Mouse (Mus musculus): ENCODE data around the gene Dcst1. TPM values are rescaled to one million over a fixed set of nuclear protein-coding genes. Genes with fewer than 3 reads are reported as not detected.
A peak's percentile ranks its signal among the peaks of the same experiment; 100 is the strongest.

Gene Dcst1
- polyA plus RNA-seq, 1 experiment from 2014 or later = 0.11 TPM

DNA sequence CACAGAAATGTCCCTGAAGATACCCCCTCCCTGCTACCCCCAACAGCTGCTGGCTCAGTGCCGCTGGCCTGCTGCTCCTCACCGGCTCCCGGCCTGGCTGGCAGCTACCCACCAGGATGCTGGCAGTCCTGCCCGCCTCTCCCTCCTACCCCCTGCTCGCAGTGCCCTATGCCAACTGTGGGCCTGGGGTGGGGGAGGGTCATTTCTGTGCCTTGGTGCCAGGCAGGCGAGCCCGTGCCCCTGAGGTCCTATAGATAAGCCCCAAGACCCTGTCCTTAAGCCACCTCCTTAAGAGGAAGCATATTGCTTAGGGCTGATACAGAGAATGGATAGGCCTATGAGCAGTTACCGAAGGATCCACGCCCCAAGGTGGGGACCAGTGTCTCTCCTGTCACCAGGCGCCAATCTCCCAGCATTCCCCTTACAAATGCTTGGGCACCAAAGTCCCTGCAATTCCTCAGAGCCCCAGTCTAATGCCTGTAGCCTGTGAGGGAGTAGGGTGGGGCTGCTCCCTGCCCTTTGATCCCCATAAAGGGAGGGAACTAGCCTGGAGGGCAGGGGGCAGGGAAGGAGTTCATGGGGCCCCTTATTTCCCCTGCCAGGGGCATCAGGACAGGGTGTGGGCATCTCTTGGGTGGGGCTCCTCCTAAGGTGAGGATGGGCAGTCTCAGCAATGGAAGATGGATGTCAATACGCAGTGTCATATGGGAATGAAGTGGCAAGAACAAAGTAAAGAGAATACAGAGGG, 23.3 kb upstream of the Dcst1 start:
- H3K9me3 ChIP-seq (ENCODE audit: low read depth, low read length) = no peaks in the 10 kb centered on the region
- DNase-seq (no peak), ATAC-seq (ENCODE audit: insufficient read depth) (no peak)
- no peak overlapping the region for H3K27ac ChIP-seq (ENCODE audit: low read depth)
- no peak overlapping the region for H3K4me3 ChIP-seq (ENCODE audit: low read depth, low read length)
- WGBS = 80% methylated on average over 11 of the region's 11 CpGs
- H3K4me2 ChIP-seq = no peak overlapping the region
- peaks cover 8% of the 10 kb centered on the region for H3K4me1 ChIP-seq (ENCODE audit: insufficient read depth)
- H3K36me3 ChIP-seq (ENCODE audit: insufficient read depth) = no peaks in the 10 kb centered on the region
- TF ChIP-seq CTCF (IDR thresholded peaks at IDR 0.05; ENCODE audit: low read depth) = no peak
- H3K9ac ChIP-seq = no peak overlapping the region
- no peaks in the 10 kb centered on the region; the same call in 1 of the 2 replicates for H3K27me3 ChIP-seq (ENCODE audit: insufficient read depth, low read length)

DNA sequence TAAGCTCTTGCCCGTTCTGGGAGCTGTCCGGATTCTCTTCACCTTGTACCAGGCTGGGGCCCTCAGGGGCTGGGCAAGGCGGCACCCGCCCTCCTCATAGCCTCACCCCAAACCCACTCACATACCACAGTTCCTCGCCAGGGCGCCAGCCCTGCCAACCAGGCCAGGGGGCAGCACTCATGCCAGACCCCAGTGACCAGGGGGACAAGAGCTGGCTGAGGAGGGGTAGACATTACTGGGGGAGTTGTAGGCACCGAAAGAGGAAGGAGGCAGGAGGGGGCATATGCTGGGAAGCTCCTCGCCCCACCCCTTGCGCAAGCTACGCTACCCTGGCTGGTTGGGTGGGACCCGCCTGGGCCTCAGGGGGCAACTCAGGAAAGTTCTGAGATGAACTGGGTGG, 22.6 kb upstream of the Dcst1 start:
- peaks cover 8% of the 10 kb centered on the region for H3K4me1 ChIP-seq (ENCODE audit: insufficient read depth)
- no peak overlapping the region for H3K4me3 ChIP-seq (ENCODE audit: low read depth, low read length)
- DNase-seq = no peak
- 0 out of 2 replicates have a peak, but pooled peaks have one; percentile 4 for TF ChIP-seq CTCF (IDR thresholded peaks at IDR 0.05; ENCODE audit: low read depth)
- H3K27ac ChIP-seq (ENCODE audit: low read depth) = no peak overlapping the region
- no peaks in the 10 kb centered on the region; the same call in 1 of the 2 replicates for H3K27me3 ChIP-seq (ENCODE audit: insufficient read depth, low read length)
- no peaks in the 10 kb centered on the region for H3K9me3 ChIP-seq (ENCODE audit: low read depth, low read length)
- no peak for ATAC-seq (ENCODE audit: insufficient read depth)
- 72% methylated on average over 11 of the region's 11 CpGs for WGBS
- no peak overlapping the region for H3K9ac ChIP-seq
- no peak overlapping the region for H3K4me2 ChIP-seq
- no peaks in the 10 kb centered on the region for H3K36me3 ChIP-seq (ENCODE audit: insufficient read depth)

DNA sequence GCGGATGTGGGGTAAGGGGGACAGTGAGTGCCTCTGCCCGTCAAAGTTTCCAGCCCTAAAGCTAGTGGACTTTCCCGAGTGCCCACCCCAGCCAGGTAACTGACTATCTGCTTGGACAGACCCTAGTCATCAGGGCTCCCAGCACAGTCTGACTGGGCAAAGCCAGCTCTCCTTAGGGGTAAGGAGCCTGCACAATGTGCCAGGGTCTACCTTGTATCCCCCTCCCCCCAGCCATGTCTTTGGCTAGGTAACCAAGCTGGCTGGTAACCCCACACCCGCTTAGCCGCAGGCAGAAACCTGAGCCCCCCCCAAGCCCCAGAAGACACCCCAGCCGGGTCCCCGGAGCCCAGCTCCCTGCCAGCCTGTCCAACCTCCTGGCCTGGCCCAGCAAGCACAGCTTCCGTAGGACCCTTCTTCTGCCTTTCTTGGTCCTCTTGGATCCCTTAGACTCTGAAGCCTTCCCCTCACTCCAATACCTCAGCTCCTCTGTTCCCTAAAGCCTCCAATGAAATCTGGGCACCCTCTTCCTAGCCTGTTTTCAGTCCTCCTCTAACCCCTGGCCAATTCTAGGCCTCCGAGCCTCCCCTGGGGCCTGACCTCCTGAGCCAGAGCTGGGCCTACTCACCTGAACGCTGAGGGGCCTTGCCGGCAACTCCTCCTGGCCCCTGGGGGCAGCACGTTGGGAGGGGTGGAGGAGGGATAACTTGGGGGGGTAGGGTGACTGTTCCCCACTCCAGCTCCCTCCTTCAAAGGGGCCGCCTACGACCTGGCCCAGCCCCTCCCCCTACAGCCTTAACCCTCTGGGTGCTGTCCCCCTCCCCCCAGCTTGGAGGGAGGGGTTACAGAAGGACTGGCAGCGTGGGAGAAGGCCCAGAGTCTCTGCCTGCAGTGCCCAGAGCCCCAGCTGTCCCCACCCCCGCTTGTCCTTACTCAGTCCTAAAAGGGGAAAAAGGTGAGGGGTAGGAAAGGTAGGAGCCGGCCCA, 21.7 kb upstream of the Dcst1 start:
- Histone ChIP-seq H3K27ac (ENCODE audit: low read depth) (no peak overlapping the region), H3K4me2 (peak overlapping the region; percentile 13; the same call in 1 of the 2 replicates), H3K4me1 (ENCODE audit: insufficient read depth) (peaks cover 3% of the 10 kb centered on the region; the same call in 1 of the 2 replicates), H3K9ac (no peak overlapping the region; the same call in 1 of the 2 replicates), H3K27me3 (ENCODE audit: insufficient read depth, low read length) (no peaks in the 10 kb centered on the region), H3K4me3 (ENCODE audit: low read depth, low read length) (no peak overlapping the region), H3K9me3 (ENCODE audit: low read depth, low read length) (no peaks in the 10 kb centered on the region), H3K36me3 (ENCODE audit: insufficient read depth) (no peaks in the 10 kb centered on the region)
- DNase-seq = no peak
- ATAC-seq (ENCODE audit: insufficient read depth) = no peak
- TF ChIP-seq CTCF (IDR thresholded peaks at IDR 0.05; ENCODE audit: low read depth) = no peak
- 55% methylated on average over 17 of the region's 17 CpGs for WGBS

DNA sequence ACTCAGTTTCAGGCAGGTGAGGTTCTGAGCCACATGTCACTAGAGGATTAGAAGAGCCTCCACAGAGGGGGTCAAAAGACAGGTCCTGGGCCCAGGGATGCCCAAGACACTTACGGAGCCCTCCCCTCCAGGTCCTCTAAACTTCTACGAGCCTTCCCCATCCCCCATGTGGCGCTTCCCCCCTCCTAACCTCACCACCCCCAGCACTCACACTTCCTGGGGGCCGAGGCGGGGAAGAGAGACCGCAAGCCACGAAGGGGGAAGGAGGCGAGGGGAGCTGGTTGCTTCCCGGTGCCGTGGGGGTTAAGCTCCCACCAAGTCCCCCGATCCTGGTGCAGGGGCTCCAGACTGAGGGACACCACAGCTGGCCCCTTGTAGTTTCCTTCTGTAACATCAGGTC, 20.4 kb upstream of the Dcst1 start:
- peak overlapping the region; percentile 25; the same call in 1 of the 2 replicates for H3K4me2 ChIP-seq
- no peaks in the 10 kb centered on the region for H3K9me3 ChIP-seq (ENCODE audit: low read depth, low read length)
- no peak for TF ChIP-seq CTCF (IDR thresholded peaks at IDR 0.05; ENCODE audit: low read depth)
- no peak overlapping the region for H3K27ac ChIP-seq (ENCODE audit: low read depth)
- H3K9ac ChIP-seq = no peak overlapping the region
- ATAC-seq (ENCODE audit: insufficient read depth) (no peak), DNase-seq (no peak)
- H3K4me1 ChIP-seq (ENCODE audit: insufficient read depth) = peaks cover 3% of the 10 kb centered on the region; the same call in 1 of the 2 replicates
- 28% methylated on average over 11 of the region's 11 CpGs for WGBS
- H3K27me3 ChIP-seq (ENCODE audit: insufficient read depth, low read length) = no peaks in the 10 kb centered on the region
- H3K4me3 ChIP-seq (ENCODE audit: low read depth, low read length) = no peak overlapping the region
- H3K36me3 ChIP-seq (ENCODE audit: insufficient read depth) = no peaks in the 10 kb centered on the region

DNA sequence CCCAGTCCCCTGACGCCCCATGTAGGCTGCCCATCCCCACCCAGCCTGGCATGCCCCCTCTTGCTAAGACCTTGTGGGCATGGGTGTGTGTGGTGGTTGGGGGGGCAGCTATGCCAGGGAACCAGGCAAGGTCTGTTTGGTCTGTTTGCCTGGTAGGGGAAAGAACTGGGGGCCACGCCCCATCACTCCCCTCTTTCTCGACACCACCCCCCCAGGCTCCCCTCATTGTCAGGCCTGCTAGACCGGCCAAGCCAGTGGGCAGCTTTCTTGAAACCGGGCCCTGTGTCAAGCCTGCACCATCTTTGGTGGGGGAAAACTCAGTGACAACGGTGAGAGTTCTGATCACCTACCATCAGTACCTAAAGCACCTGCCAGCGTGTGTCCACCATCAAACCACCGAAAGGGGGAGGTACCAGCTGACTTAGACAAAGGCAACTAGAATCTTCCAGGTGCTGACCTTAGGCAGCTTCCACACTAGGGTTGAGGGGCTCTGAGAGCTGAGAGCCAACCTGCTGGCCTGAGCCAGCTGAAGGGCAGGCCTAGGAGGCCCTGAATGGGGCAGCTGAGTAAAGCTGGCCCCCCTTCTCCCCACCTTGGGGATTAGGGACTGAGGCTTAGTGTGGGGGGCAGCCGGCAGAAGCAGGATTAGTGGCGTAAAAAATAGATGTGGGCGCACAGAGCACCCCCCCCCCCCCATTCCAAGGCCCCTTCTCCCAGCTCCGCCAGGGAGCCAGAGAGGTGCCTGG, 19.5 kb upstream of the Dcst1 start:
- Histone ChIP-seq H3K4me2 (no peak overlapping the region), H3K27ac (ENCODE audit: low read depth) (no peak overlapping the region), H3K36me3 (ENCODE audit: insufficient read depth) (peaks cover 8% of the 10 kb centered on the region; the same call in 1 of the 2 replicates), H3K4me3 (ENCODE audit: low read depth, low read length) (no peak overlapping the region), H3K27me3 (ENCODE audit: insufficient read depth, low read length) (no peaks in the 10 kb centered on the region), H3K9ac (no peak overlapping the region), H3K4me1 (ENCODE audit: insufficient read depth) (peaks cover 3% of the 10 kb centered on the region; the same call in 1 of the 2 replicates), H3K9me3 (ENCODE audit: low read depth, low read length) (no peaks in the 10 kb centered on the region)
- DNase-seq (no peak), ATAC-seq (ENCODE audit: insufficient read depth) (no peak)
- WGBS = 62% methylated on average over 12 of the region's 12 CpGs
- TF ChIP-seq CTCF (IDR thresholded peaks at IDR 0.05; ENCODE audit: low read depth) = no peak

DNA sequence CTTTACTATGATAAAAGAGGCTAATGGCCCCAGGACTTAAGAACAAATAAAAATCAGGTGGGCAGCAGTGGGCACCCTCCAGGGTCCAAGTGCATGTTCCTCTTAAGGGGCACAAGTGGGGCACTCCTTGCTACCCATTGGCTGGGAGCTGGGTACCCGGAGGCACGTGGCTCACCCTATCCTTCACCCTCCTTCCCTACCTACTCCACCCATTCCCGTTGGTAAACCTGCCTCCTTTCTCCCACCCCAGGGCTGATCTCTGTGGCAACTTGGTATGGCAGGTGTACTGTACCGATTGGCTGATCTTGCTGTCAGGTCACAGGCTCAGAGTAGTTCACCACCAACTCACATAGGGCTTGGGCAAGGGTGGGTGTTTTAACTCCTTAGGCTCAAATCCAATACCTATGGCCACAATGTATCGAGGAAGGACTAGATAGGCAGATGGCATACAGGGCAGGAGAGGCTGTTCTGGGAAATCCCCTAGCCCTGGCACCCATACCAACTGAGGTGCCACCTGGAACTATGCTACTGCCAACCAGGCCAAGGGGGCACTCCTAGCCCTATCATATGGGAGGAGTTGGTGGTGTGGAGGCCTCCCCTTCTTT, 18.7 kb upstream of the Dcst1 start:
- no peaks in the 10 kb centered on the region for H3K9me3 ChIP-seq (ENCODE audit: low read depth, low read length)
- peaks cover 3% of the 10 kb centered on the region; the same call in 1 of the 2 replicates for H3K4me1 ChIP-seq (ENCODE audit: insufficient read depth)
- no peak for TF ChIP-seq CTCF (IDR thresholded peaks at IDR 0.05; ENCODE audit: low read depth)
- ATAC-seq (ENCODE audit: insufficient read depth) (no peak), DNase-seq (no peak)
- H3K27ac ChIP-seq (ENCODE audit: low read depth) = no peak overlapping the region
- no peak overlapping the region for H3K4me2 ChIP-seq
- peaks cover 10% of the 10 kb centered on the region; the same call in 1 of the 2 replicates for H3K36me3 ChIP-seq (ENCODE audit: insufficient read depth)
- no peak overlapping the region for H3K9ac ChIP-seq
- H3K4me3 ChIP-seq (ENCODE audit: low read depth, low read length) = no peak overlapping the region
- H3K27me3 ChIP-seq (ENCODE audit: insufficient read depth, low read length) = no peaks in the 10 kb centered on the region
- 78% methylated on average over 5 of the region's 5 CpGs for WGBS

All from lung, embryonic 14.5 days (tissue).